Mouse (Mus musculus) lung, embryonic 15.5 days (tissue): ENCODE measurements at regions not wholly inside any gene's neighbourhood (a gene's known extent, or its start where the extent isn't known, plus 50 kb on each side); places are given as distances from the start of the nearest gene placed in this dataset.

ENCODE experiments used
- ATAC-seq: fragments of 200-750 bp; cut with Nextera tagmentation; 2 replicates; pipeline ENCODE4 v1.8.0; 2017; ENCODE audit warnings: moderate number of reproducible peaks, borderline replicate concordance; ENCODE audit not compliant: low FRiP score, low TSS enrichment; ENCODE audit errors: extremely low read depth
- H3K27ac ChIP-seq: fragments of 300-500 bp; sonication (generic); 2 replicates; pipeline ENCODE4 v1.5.1; 2015; ENCODE audit warnings: moderate library complexity, mild to moderate bottlenecking, inconsistent platforms
- H3K27me3 ChIP-seq: fragments of 300-500 bp; sonication (generic); 2 replicates; pipeline ENCODE4 v1.6.1; 2015; ENCODE audit warnings: inconsistent platforms
- H3K36me3 ChIP-seq: fragments of 300-500 bp; sonication (generic); 2 replicates; pipeline ENCODE4 v1.6.1; 2015; ENCODE audit warnings: inconsistent platforms
- H3K4me1 ChIP-seq: fragments of 300-500 bp; sonication (generic); 2 replicates; pipeline ENCODE4 v1.6.1; 2015; ENCODE audit warnings: inconsistent platforms
- H3K4me2 ChIP-seq: fragments of 300-500 bp; sonication (generic); 2 replicates; pipeline ENCODE4 v1.6.1; 2015; ENCODE audit warnings: inconsistent platforms, mild to moderate bottlenecking, moderate library complexity
- H3K4me3 ChIP-seq: fragments of 300-500 bp; sonication (generic); 2 replicates; pipeline ENCODE4 v1.5.1; 2015; ENCODE audit warnings: mild to moderate bottlenecking, inconsistent platforms
- H3K9ac ChIP-seq: fragments of 300-500 bp; sonication (generic); 2 replicates; pipeline ENCODE4 v1.6.1; 2015; ENCODE audit warnings: inconsistent platforms
- H3K9me3 ChIP-seq: fragments of 300-500 bp; sonication (generic); 2 replicates; pipeline ENCODE4 v1.6.1; 2016; ENCODE audit warnings: inconsistent platforms
- WGBS: fragments of 180-500 bp; shearing (Covaris S2); methylation state at CpG from one replicate; pipeline ENCODE4 v1.1.7; 2015; 5-methylcytosine and 5-hydroxymethylcytosine counted together

GRCm38 (mm10) chr15:97456991-97457390 lies 209.9 kb upstream of the Amigo2 start:
- no peaks in the 10 kb centered on the region for H3K27me3 ChIP-seq
- H3K4me1 ChIP-seq, result peaks cover 5% of the 10 kb centered on the region
- no peaks in the 10 kb centered on the region for H3K9me3 ChIP-seq
- no peak overlapping the region for H3K4me2 ChIP-seq
- WGBS, result 84% methylated on average over 16 of the region's 16 CpGs
- H3K4me3 ChIP-seq, result no peak overlapping the region
- H3K36me3 ChIP-seq, result no peaks in the 10 kb centered on the region
- ATAC-seq, result no peak
- H3K9ac ChIP-seq, result no peak overlapping the region
- H3K27ac ChIP-seq, result no peak overlapping the region

- ATAC-seq, result no peak
- H3K4me2 ChIP-seq, result no peak overlapping the region
- no peak overlapping the region for H3K27ac ChIP-seq
- H3K36me3 ChIP-seq, result no peaks in the 10 kb centered on the region
- peaks cover 5% of the 10 kb centered on the region for H3K4me1 ChIP-seq
- H3K9ac ChIP-seq, result no peak overlapping the region
- no peaks in the 10 kb centered on the region for H3K27me3 ChIP-seq
- WGBS, result 43% methylated on average over 5 of the region's 5 CpGs
- no peaks in the 10 kb centered on the region for H3K9me3 ChIP-seq
- H3K4me3 ChIP-seq, result no peak overlapping the region
Measured at GRCm38 (mm10) chr15:97455672-97456071, 208.6 kb upstream of the Amigo2 start.

DNA sequence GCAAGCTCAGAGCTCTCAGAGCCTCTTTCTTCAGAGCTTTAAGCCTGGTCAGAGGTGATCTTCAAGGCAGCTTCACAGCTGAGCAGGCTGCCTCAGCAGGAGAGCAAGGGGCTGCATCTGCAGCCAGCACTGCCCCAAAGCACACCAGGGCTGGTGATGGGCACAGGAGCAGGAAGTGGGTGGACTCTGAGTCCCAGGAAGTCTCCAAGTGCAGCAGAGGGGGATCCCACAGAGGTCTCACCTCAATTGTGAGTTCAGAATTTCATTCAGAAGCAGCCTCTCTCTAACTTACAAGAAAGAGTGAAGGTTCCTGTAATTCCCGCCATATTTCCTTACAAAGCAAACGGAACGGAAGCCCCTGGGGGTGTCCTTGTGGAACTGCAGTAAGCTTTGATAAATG lies 202.6 kb upstream of the Amigo2 start:
- Histone ChIP-seq H3K4me3 (no peak overlapping the region), H3K9me3 (no peaks in the 10 kb centered on the region), H3K4me1 (no peaks in the 10 kb centered on the region), H3K4me2 (no peak overlapping the region), H3K27ac (no peak overlapping the region), H3K27me3 (no peaks in the 10 kb centered on the region), H3K36me3 (no peaks in the 10 kb centered on the region), H3K9ac (no peak overlapping the region)
- 64% methylated on average over 3 of the region's 3 CpGs for WGBS
- ATAC-seq, result no peak

DNA sequence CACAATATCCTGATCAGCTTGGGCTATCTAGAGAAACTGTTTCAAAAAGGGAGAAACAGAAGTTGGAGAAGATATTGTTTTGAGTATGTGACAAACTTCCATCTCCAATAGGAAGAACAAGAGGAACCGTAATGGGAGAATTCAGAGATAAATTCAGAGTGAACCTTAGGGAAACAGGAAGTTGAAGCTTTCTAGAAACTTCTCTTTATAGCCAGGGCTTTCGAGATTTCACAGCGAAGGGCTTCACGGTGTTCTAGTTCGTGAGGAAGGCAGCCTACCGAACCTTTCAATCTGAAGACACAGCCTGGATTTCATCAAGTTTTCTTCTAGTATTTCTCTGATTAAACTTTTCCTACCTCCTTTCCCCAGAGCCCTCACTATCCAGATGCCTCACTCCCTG lies 201.9 kb upstream of the Amigo2 start:
- ATAC-seq, result no peak
- no peak overlapping the region for H3K27ac ChIP-seq
- no peak overlapping the region for H3K9ac ChIP-seq
- no peaks in the 10 kb centered on the region for H3K27me3 ChIP-seq
- WGBS, result 82% methylated on average over 6 of the region's 6 CpGs
- no peak overlapping the region for H3K4me2 ChIP-seq
- no peaks in the 10 kb centered on the region for H3K36me3 ChIP-seq
- H3K4me1 ChIP-seq, result no peaks in the 10 kb centered on the region
- H3K4me3 ChIP-seq, result no peak overlapping the region
- H3K9me3 ChIP-seq, result no peaks in the 10 kb centered on the region

DNA sequence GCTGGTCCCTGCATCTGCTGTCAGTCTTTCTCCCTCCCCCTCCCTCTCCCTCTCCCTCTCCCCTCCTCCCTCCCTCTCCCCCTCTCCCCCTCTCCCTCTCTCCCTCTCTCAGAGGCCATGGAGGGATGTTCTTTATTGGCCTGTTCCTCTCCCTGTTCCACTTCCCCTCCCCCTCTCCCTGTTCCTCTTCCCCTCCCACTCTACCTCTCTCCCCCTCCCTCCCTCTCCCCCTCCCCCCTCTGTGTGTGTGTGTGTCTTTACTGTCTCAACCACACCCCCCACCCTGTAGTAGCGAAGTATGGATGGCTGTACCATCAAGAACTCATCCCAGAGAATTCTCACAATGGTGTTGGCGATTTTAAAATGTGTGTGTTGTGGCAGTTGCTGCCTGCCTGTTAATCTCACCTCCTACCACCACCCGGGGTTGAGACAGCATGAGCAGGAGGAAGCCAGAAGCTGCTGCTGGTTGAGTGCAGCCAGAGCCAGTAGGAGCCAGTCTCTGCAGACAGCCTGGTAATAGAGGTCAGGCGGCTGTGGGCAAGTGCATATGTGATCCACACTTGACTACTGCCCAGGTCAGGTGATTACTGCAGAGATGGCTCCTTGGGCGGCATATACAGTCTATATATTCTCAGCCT lies 201.3 kb upstream of the Amigo2 start:
- ATAC-seq, result no peak
- 58% methylated on average over 5 of the region's 5 CpGs for WGBS
- Histone ChIP-seq H3K27me3 (no peaks in the 10 kb centered on the region), H3K36me3 (no peaks in the 10 kb centered on the region), H3K9me3 (no peaks in the 10 kb centered on the region), H3K4me3 (no peak overlapping the region), H3K9ac (no peak overlapping the region), H3K27ac (no peak overlapping the region), H3K4me1 (no peaks in the 10 kb centered on the region), H3K4me2 (no peak overlapping the region)

DNA sequence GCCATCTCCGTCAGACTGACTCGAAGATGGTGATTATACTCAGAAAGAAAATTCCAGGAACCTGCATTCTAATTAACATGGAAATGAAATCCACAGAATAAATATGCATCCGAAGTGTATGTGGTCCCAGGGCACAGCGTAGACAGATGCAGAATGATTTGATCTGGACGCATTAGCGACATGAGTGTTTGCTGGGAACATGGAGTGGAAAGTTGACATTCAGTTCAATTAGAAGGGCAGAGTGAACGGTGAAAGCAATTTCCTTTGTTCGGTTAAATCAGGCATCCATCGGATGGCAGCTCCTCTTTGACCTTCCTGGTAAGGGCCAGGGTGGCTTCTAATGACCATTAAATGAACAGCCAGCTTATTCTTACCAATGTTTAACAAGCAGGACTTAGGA lies 199.1 kb upstream of the Amigo2 start:
- no peak for ATAC-seq
- H3K4me2 ChIP-seq, result no peak overlapping the region
- no peaks in the 10 kb centered on the region for H3K9me3 ChIP-seq
- WGBS, result 54% methylated on average over 9 of the region's 9 CpGs
- H3K4me3 ChIP-seq, result no peak overlapping the region
- H3K27ac ChIP-seq, result no peak overlapping the region
- no peaks in the 10 kb centered on the region for H3K4me1 ChIP-seq
- no peak overlapping the region for H3K9ac ChIP-seq
- H3K36me3 ChIP-seq, result no peaks in the 10 kb centered on the region
- no peaks in the 10 kb centered on the region for H3K27me3 ChIP-seq

DNA sequence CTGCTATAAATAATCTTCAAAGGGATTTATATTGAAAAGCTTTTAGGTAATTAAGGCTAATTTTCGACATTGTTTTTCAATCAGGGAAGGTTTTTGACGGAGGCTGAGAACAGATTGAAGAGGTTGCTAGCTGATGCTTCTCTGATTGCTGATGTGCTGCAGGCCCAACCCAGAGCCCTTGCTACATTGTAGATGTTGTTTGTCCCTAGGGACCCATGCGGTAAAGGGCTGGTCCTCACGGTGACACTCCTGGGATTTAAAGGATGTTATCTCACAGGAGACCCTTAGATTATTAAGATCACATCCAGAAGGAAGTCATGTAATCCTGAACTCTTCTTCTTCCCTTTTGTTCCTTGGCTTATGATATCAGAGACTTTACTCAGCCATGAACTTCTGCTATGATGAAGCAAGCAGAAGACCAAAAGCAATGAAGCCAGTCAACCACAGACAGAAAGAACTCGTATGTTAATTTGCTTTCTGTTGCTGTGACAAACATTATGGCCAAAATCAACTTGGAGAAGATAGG lies 191.2 kb upstream of the Amigo2 start:
- Histone ChIP-seq H3K36me3 (no peaks in the 10 kb centered on the region), H3K27ac (no peak overlapping the region), H3K4me2 (no peak overlapping the region), H3K9me3 (no peaks in the 10 kb centered on the region), H3K4me1 (no peaks in the 10 kb centered on the region), H3K27me3 (no peaks in the 10 kb centered on the region), H3K9ac (no peak overlapping the region), H3K4me3 (no peak overlapping the region)
- no peak for ATAC-seq
- 73% methylated on average over 5 of the region's 5 CpGs for WGBS
